Mouse (Mus musculus) liver, embryonic 16.5 days (tissue): ENCODE results near the gene Rbsn. TPM values are rescaled to one million over a fixed set of nuclear protein-coding genes. Genes with fewer than 3 reads are reported as not detected.

Experiments used
- ATAC-seq: fragments of 200-750 bp; cut with Nextera tagmentation; 2 replicates; pipeline ENCODE4 v1.8.0; 2017; ENCODE audit warnings: low read depth, mild to moderate bottlenecking, moderate number of reproducible peaks, moderate library complexity
- H3K27ac ChIP-seq: fragments of 300-500 bp; sonication (generic); 2 replicates; pipeline ENCODE4 v1.5.1; 2014; ENCODE audit warnings: mild to moderate bottlenecking, low read length
- H3K27me3 ChIP-seq: fragments of 300-500 bp; sonication (generic); 2 replicates; pipeline ENCODE4 v1.6.1; 2014; ENCODE audit warnings: low read depth, low read length, mixed read lengths; ENCODE audit not compliant: control insufficient read depth, insufficient read depth
- H3K36me3 ChIP-seq: fragments of 300-500 bp; sonication (generic); 2 replicates; pipeline ENCODE4 v1.6.1; 2014; ENCODE audit warnings: mild to moderate bottlenecking; ENCODE audit not compliant: control insufficient read depth, insufficient read depth
- H3K4me1 ChIP-seq: fragments of 300-500 bp; sonication (generic); 2 replicates; pipeline ENCODE4 v1.6.1; 2014; ENCODE audit warnings: low read depth, low read length, mixed read lengths; ENCODE audit not compliant: control insufficient read depth
- H3K4me2 ChIP-seq: fragments of 300-500 bp; sonication (generic); 2 replicates; pipeline ENCODE4 v1.6.1; 2014; ENCODE audit warnings: low read depth, low read length, mixed read lengths
- H3K4me3 ChIP-seq: fragments of 300-500 bp; sonication (generic); 2 replicates; pipeline ENCODE4 v1.5.1; 2014; ENCODE audit warnings: low read depth, mild to moderate bottlenecking, low read length
- H3K9ac ChIP-seq: fragments of 300-500 bp; sonication (generic); 2 replicates; pipeline ENCODE4 v1.6.1; 2014; ENCODE audit warnings: low read depth, low read length
- H3K9me3 ChIP-seq: fragments of 300-500 bp; sonication (generic); replicated peaks from 2 replicates; pipeline ENCODE4 v1.6.1; 2016; ENCODE audit warnings: low read length; ENCODE audit not compliant: control insufficient read depth
- WGBS: fragments of 180-500 bp; shearing (Covaris S2); extraction: QIAGEN DNeasy Blood & Tissue Kit; methylation state at CpG from one replicate; pipeline ENCODE4 v1.1.7; 2014; ENCODE audit not compliant: insufficient replicate concordance; 5-methylcytosine and 5-hydroxymethylcytosine counted together
- polyA plus RNA-seq: library from polyadenylated mRNA; unstranded; fragments of >200 nt; fragmentation: Nextera tagmentation; extraction: Ambion mirVana; gene quantifications from 2 replicates; pipeline ENCODE4 v1.2.1, GENCODE M21; 2015

The Rbsn gene
- polyA plus RNA-seq, 1 experiment from 2014 or later: 6.5 TPM

- Histone ChIP-seq H3K4me1 (peaks cover 11% of the 10 kb centered on the region), H3K9ac (peak overlapping the region; percentile 92), H3K27ac (peak overlapping the region; percentile 80), H3K27me3 (no peaks in the 10 kb centered on the region), H3K9me3 (no peaks in the 10 kb centered on the region), H3K36me3 (no peaks in the 10 kb centered on the region), H3K4me3 (peak overlapping the region; percentile 94), H3K4me2 (peak overlapping the region; percentile 97)
- WGBS: under 1% methylated on average over 48 of the region's 48 CpGs
- peak; percentile 61; the same call in 1 of the 2 replicates for ATAC-seq
Observed at GRCm38 (mm10) chr6:92214055-92214772, 511 bp downstream of the Rbsn start.

GRCm38 (mm10) chr6:92199414-92199813 lies 15.3 kb downstream of the Rbsn start:
- no peaks in the 10 kb centered on the region for H3K9me3 ChIP-seq
- H3K36me3 ChIP-seq: peaks cover 27% of the 10 kb centered on the region
- H3K27ac ChIP-seq: no peak overlapping the region
- no peak overlapping the region for H3K4me3 ChIP-seq
- H3K9ac ChIP-seq: no peak overlapping the region
- WGBS: 86% methylated on average over 8 of the region's 8 CpGs
- no peaks in the 10 kb centered on the region; the same call in 1 of the 2 replicates for H3K4me1 ChIP-seq
- ATAC-seq: no peak
- H3K27me3 ChIP-seq: no peaks in the 10 kb centered on the region
- H3K4me2 ChIP-seq: no peak overlapping the region

GRCm38 (mm10) chr6:92184178-92184577 lies 30.5 kb downstream of the Rbsn start:
- Histone ChIP-seq H3K9me3 (no peaks in the 10 kb centered on the region), H3K27ac (no peak overlapping the region), H3K4me3 (peak overlapping the region; percentile 81), H3K36me3 (peaks cover 3% of the 10 kb centered on the region), H3K27me3 (no peaks in the 10 kb centered on the region), H3K4me1 (peaks cover 11% of the 10 kb centered on the region), H3K9ac (peak overlapping the region; percentile 83), H3K4me2 (peak overlapping the region; percentile 73)
- 2% methylated on average over 10 of the region's 10 CpGs for WGBS
- ATAC-seq: peak; percentile 60

- H3K27me3 ChIP-seq: no peaks in the 10 kb centered on the region
- H3K4me2 ChIP-seq: peak within 1 kb of the TSS; percentile 73
- ATAC-seq: peak; percentile 90
- under 1% methylated on average over 42 of the region's 42 CpGs for WGBS
- H3K9me3 ChIP-seq: no peaks in the 10 kb centered on the region
- peaks cover 11% of the 10 kb centered on the region for H3K4me1 ChIP-seq
- H3K36me3 ChIP-seq: peaks cover 3% of the 10 kb centered on the region
- H3K9ac ChIP-seq: peak within 1 kb of the TSS; percentile 83
- H3K4me3 ChIP-seq: peak within 1 kb of the TSS; percentile 81
- H3K27ac ChIP-seq: no peak within 1 kb of the TSS
Observed at GRCm38 (mm10) chr6:92183621-92184131, 31.0 kb downstream of the Rbsn start, which contains the start of gene Mrps25. Mrps25 (minus strand) TSS chr6:92184033.

GRCm38 (mm10) chr6:92176450-92176849 lies 38.3 kb downstream of the Rbsn start:
- Histone ChIP-seq H3K9me3 (no peaks in the 10 kb centered on the region), H3K4me1 (no peaks in the 10 kb centered on the region), H3K27ac (no peak overlapping the region), H3K4me2 (no peak overlapping the region), H3K27me3 (no peaks in the 10 kb centered on the region), H3K9ac (no peak overlapping the region), H3K4me3 (no peak overlapping the region), H3K36me3 (peaks cover 34% of the 10 kb centered on the region)
- no peak for ATAC-seq
- WGBS: 82% methylated on average over 1 of the region's 1 CpGs

- WGBS: 76% methylated on average over 1 of the region's 1 CpGs
- no peak overlapping the region for H3K9ac ChIP-seq
- no peak for ATAC-seq
- no peaks in the 10 kb centered on the region for H3K9me3 ChIP-seq
- H3K4me2 ChIP-seq: no peak overlapping the region
- no peaks in the 10 kb centered on the region for H3K4me1 ChIP-seq
- no peak overlapping the region for H3K27ac ChIP-seq
- H3K27me3 ChIP-seq: no peaks in the 10 kb centered on the region
- H3K4me3 ChIP-seq: no peak overlapping the region
- H3K36me3 ChIP-seq: peaks cover 44% of the 10 kb centered on the region
Observed at GRCm38 (mm10) chr6:92162724-92163123, 52.0 kb downstream of the Rbsn start.

GRCm38 (mm10) chr6:92158801-92159200 lies 55.9 kb downstream of the Rbsn start:
- Histone ChIP-seq H3K36me3 (peaks cover 54% of the 10 kb centered on the region), H3K4me3 (no peak overlapping the region), H3K27me3 (no peaks in the 10 kb centered on the region), H3K9me3 (no peaks in the 10 kb centered on the region), H3K4me1 (no peaks in the 10 kb centered on the region), H3K4me2 (no peak overlapping the region), H3K27ac (no peak overlapping the region), H3K9ac (no peak overlapping the region)
- WGBS: 82% methylated on average over 3 of the region's 3 CpGs
- no peak for ATAC-seq

- no peak overlapping the region for H3K4me2 ChIP-seq
- no peak overlapping the region for H3K4me3 ChIP-seq
- no peaks in the 10 kb centered on the region for H3K27me3 ChIP-seq
- H3K4me1 ChIP-seq: no peaks in the 10 kb centered on the region
- H3K9ac ChIP-seq: no peak overlapping the region
- WGBS: 86% methylated on average over 1 of the region's 1 CpGs
- no peak for ATAC-seq
- H3K9me3 ChIP-seq: no peaks in the 10 kb centered on the region
- peaks cover 34% of the 10 kb centered on the region for H3K36me3 ChIP-seq
- H3K27ac ChIP-seq: no peak overlapping the region
Observed at GRCm38 (mm10) chr6:92153774-92154173, 61.0 kb downstream of the Rbsn start.

- Histone ChIP-seq H3K4me3 (no peak overlapping the region), H3K27me3 (no peaks in the 10 kb centered on the region), H3K9ac (no peak overlapping the region), H3K4me1 (no peaks in the 10 kb centered on the region), H3K9me3 (no peaks in the 10 kb centered on the region), H3K4me2 (no peak overlapping the region), H3K27ac (no peak overlapping the region), H3K36me3 (peaks cover 13% of the 10 kb centered on the region)
- WGBS: 85% methylated on average over 4 of the region's 4 CpGs
- ATAC-seq: no peak
Observed at GRCm38 (mm10) chr6:92145881-92146280, 68.8 kb downstream of the Rbsn start.
